Mouse (Mus musculus) lung, postnatal 0 days (tissue): Measurements from ENCODE around the gene Scn5a.
A peak's percentile ranks its signal among the peaks of the same experiment; 100 is the strongest.

Source experiments
- CTCF ChIP-seq: IDR thresholded peaks from 2 replicates; pipeline ENCODE4 v1.5.1; 2016; ENCODE audit warnings: antibody characterized with exemption, mild to moderate bottlenecking
- EP300 ChIP-seq: IDR thresholded peaks from 2 replicates; pipeline ENCODE4 v1.6.1; 2016; ENCODE audit warnings: antibody characterized with exemption, mild to moderate bottlenecking, control low read depth

- TF ChIP-seq CTCF (peak; percentile 90), EP300 (no peak)
These were observed 133.9 kb downstream of the Scn5a start, which contains the start of gene Exog for GRCm38 (mm10) chr9:119444738-119445429.
